Mouse (Mus musculus) megakaryocyte, embryonic 14.5 days (primary cell): ENCODE measurements around the gene Rps19bp1.

ENCODE experiments used
- FLI1 ChIP-seq: IDR thresholded peaks from 2 replicates; pipeline ENCODE4 v1.6.1; 2012; ENCODE audit warnings: low read length, inconsistent platforms, mixed read lengths
- GATA1 ChIP-seq: IDR thresholded peaks from 3 replicates; pipeline ENCODE4 v1.6.1; 2012; ENCODE audit warnings: mixed read lengths, low read length, inconsistent platforms, borderline replicate concordance

GRCm38 (mm10) chr15:80288036-80288435 lies 23.9 kb upstream of the Rps19bp1 start:
- no peak for TF ChIP-seq GATA1
- TF ChIP-seq FLI1: no peak
